Mouse (Mus musculus): ENCODE data around the gene Pafah1b3. TPM values are rescaled to one million over a fixed set of nuclear protein-coding genes. Genes with fewer than 3 reads are reported as not detected.
A peak's percentile ranks its signal among the peaks of the same experiment; 100 is the strongest.

The Pafah1b3 gene
- polyA plus RNA-seq, 1 experiment from 2014 or later, result 301 TPM

- Histone ChIP-seq H3K27ac (replicated peaks) (no peak overlapping the region), H3K4me1 (peaks cover 50% of the 10 kb centered on the region), H3K4me3 (peak overlapping the region; percentile 72), H3K9me3 (no peaks in the 10 kb centered on the region; the same call in 1 of the 2 replicates), H3K27me3 (replicated peaks; ENCODE audit: low read depth, poor library complexity, severe bottlenecking) (no peaks in the 10 kb centered on the region), H3K36me3 (replicated peaks) (peaks cover 54% of the 10 kb centered on the region)
- 86% methylated on average over 5 of the region's 5 CpGs for whole genome bisulfite sequencing
- no peak for DNase-seq (ENCODE audit: low spot score)
These were observed 13.0 kb downstream of the Pafah1b3 start for GRCm38 (mm10) chr7:25284766-25285165.

- Histone ChIP-seq H3K4me1 (peaks cover 56% of the 10 kb centered on the region), H3K36me3 (replicated peaks) (peaks cover 48% of the 10 kb centered on the region), H3K9me3 (no peaks in the 10 kb centered on the region; the same call in 1 of the 2 replicates), H3K27ac (replicated peaks) (peak overlapping the region; percentile 98; the same call in 1 of the 2 replicates), H3K4me3 (peak overlapping the region; percentile 72), H3K27me3 (replicated peaks; ENCODE audit: low read depth, poor library complexity, severe bottlenecking) (no peaks in the 10 kb centered on the region)
- no peak for DNase-seq (ENCODE audit: low spot score)
- WGBS, result 80% methylated on average over 2 of the region's 2 CpGs
These were observed 13.6 kb downstream of the Pafah1b3 start for GRCm38 (mm10) chr7:25284171-25284570.

DNA sequence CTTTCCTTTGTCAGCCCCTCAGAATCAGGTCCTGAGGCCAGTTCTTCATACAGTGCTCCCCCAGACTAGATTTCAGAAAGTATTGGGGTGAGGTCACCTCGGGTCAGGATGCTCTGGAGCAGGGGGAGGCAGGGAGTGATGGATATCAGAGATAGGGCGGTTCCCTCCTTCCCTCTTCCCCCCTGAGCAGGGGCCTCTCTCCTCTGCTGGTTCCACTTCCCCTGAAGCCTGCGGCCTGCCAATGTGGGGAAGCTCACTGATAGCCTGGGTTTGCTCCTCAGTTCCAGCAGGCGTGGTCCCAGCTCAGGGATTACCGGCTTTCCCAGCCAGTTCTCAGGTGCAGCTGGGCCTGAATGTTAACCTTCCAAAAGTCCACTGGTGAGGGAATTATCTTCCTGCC lies 14.1 kb downstream of the Pafah1b3 start:
- Histone ChIP-seq H3K4me1 (peaks cover 59% of the 10 kb centered on the region), H3K9me3 (no peaks in the 10 kb centered on the region), H3K4me3 (peak overlapping the region; percentile 72), H3K27ac (replicated peaks) (peak overlapping the region; percentile 98), H3K36me3 (replicated peaks) (peaks cover 43% of the 10 kb centered on the region), H3K27me3 (replicated peaks; ENCODE audit: low read depth, poor library complexity, severe bottlenecking) (no peaks in the 10 kb centered on the region)
- 35% methylated on average over 5 of the region's 5 CpGs for WGBS
- no peak for DNase-seq (ENCODE audit: low spot score)

DNA sequence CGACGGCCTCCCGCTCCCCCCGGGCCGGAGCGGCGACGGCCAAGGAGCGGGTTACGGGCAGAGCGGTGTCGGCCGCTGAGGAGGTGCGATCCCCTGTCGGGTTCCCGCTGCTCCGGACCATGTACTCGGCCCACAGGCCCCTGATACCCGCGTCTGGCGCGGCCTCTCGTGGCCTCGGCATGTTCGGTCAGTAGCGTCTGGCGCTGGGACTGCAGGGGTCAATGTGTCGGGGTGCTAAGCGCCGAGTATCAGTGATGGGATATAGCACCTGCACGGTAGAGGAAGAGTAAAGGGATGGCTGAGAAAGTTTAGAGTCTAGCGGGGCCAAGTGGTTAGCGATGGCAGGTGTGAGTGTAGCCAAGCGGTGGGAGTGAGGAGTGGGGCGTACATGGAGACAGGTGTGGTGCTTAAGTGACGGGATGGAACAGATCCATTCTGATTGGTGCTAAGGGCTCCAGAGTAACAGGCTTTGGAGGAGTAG lies 15.0 kb downstream of the Pafah1b3 start:
- under 1% methylated on average over 36 of the region's 36 CpGs for WGBS
- Histone ChIP-seq H3K9me3 (no peaks in the 10 kb centered on the region), H3K36me3 (replicated peaks) (peaks cover 34% of the 10 kb centered on the region), H3K27me3 (replicated peaks; ENCODE audit: low read depth, poor library complexity, severe bottlenecking) (no peaks in the 10 kb centered on the region), H3K4me1 (peaks cover 62% of the 10 kb centered on the region), H3K27ac (replicated peaks) (peak overlapping the region; percentile 98), H3K4me3 (peak overlapping the region; percentile 72)
- no peak for DNase-seq (ENCODE audit: low spot score)

DNA sequence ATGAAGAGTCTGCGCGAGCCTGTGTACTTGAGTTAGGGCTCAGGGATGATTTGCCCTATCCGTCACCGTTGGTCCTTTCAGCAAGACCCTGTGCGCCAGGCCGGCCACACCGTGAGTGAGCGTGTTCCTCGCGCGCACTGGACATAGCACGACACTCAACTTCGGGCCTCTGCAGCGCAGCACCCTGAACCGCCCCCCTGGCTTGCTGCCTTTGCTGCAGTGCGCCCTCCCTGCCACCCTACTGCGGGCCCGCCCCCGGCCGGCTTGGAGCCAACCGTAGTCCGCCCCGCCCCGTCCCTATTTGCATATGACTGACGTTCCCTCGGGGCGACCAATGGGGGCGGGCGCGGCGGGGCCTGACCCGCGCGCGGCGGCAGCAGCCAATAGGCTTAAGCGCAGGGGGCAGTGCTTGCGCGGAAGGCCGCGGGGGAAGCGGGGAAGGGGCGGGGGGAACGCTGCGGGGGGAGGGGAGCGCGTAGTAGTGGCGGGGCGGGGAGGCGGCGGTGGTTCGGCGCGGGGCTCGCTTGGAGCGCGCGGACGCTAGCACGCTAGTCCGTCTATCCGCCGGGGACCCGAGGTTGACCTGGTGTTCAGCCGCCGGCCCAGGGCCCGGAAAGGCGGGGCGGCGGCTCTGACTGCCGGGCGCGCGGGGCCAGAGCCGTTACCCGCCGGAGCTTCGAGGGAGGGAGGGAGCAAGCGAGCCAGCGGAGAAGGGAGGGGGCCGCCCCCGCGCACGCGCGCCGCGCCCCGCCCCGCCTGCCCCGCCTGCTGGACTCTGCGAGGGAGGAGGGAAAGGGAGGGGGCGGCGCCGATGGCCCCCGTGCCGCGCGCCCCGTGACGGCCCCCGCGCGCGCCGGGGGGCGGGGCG lies 15.8 kb downstream of the Pafah1b3 start:
- WGBS, result under 1% methylated on average over 105 of the region's 108 CpGs
- Histone ChIP-seq H3K9me3 (no peaks in the 10 kb centered on the region), H3K27me3 (replicated peaks; ENCODE audit: low read depth, poor library complexity, severe bottlenecking) (no peaks in the 10 kb centered on the region), H3K27ac (replicated peaks) (peak overlapping the region; percentile 98), H3K4me1 (peaks cover 69% of the 10 kb centered on the region), H3K36me3 (replicated peaks) (peaks cover 26% of the 10 kb centered on the region), H3K4me3 (peak overlapping the region; percentile 72)
- DNase-seq (ENCODE audit: low spot score), result peak; percentile 99

DNA sequence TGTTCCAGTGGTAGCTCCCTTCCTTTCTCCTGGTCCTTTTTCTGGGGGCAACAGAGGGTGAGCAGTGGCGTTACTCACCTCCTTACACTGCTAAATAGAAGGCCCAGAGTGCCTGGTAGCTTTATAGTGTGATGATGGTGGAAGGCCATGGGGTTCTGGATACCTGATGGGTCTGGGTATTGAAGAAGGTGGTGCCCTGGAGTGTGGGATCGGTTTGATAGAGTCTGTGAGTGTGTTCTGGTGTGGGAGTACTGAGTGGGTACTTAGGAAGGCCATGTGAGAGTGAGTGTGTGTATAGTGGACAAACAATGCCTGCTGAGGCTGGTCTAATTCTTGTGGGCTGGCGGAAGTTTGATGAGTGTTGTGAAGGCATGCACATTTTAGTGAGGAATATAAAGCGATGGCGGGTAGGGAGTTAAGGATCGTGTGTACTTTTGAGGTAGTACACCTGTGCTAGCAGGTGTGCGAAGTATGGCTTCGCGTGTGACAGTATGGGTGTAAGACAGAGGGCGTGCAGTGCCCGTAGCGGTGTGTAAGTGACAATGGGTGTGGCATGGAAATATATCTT lies 16.5 kb downstream of the Pafah1b3 start:
- peaks cover 19% of the 10 kb centered on the region for H3K36me3 ChIP-seq (replicated peaks)
- peak overlapping the region; percentile 72 for H3K4me3 ChIP-seq
- peak overlapping the region; percentile 98 for H3K27ac ChIP-seq (replicated peaks)
- H3K27me3 ChIP-seq (replicated peaks; ENCODE audit: low read depth, poor library complexity, severe bottlenecking), result no peaks in the 10 kb centered on the region
- H3K9me3 ChIP-seq, result no peaks in the 10 kb centered on the region
- no peak for DNase-seq (ENCODE audit: low spot score)
- H3K4me1 ChIP-seq, result peaks cover 77% of the 10 kb centered on the region
- WGBS, result 28% methylated on average over 12 of the region's 12 CpGs

DNA sequence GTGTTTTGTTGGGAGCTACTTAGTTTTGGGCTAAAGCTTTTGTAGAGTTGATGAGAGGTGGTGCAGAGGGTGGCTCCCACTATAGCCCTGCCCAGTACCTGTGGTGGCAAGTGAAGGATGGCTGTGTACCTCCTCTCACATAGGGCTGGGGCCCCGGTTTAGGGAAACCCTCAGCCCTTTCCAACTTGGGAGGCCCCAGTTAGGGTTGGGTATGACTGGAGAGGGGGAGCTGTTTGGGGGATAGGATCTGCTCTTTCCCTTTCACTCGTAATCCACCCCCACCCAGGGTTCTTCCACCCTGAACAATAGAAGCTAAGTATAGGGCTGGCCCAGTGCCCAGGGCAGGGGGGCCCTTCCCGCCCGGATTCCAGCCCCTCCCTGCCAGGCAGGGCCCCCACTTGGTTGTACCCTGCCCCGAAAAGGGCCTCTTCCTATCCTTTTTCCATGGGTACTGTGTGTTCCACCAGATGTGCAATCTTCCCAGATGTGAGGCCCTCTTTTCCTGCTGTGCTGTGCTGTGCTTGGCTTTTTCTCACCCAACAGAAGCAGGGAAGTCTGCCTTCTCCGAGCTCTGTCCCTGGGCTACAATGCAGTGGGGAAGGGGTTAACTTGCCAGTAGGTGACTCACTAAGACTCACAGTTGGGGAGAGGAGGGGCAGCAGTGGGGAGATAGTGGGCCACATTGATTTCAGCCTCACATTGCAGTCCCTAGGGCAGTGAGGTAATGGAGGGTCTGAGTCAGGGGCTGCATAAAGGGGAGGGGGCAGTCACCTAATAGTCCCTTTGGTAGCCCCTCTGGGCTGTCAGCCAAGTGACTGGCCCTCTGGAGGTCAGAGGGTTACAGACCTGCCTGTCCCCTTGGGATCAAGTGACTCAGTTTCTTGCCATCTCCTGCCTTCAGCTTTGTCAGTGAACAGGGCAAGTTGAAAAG lies 17.7 kb downstream of the Pafah1b3 start:
- peaks cover 8% of the 10 kb centered on the region for H3K36me3 ChIP-seq (replicated peaks)
- H3K4me1 ChIP-seq, result peaks cover 87% of the 10 kb centered on the region
- H3K27ac ChIP-seq (replicated peaks), result peak overlapping the region; percentile 98
- H3K27me3 ChIP-seq (replicated peaks; ENCODE audit: low read depth, poor library complexity, severe bottlenecking), result no peaks in the 10 kb centered on the region
- DNase-seq (ENCODE audit: low spot score), result peak; percentile 66
- H3K4me3 ChIP-seq, result peak overlapping the region; percentile 72
- no peaks in the 10 kb centered on the region for H3K9me3 ChIP-seq
- under 1% methylated on average over 6 of the region's 6 CpGs for WGBS

- Histone ChIP-seq H3K27ac (replicated peaks) (peak overlapping the region; percentile 98), H3K9me3 (no peaks in the 10 kb centered on the region), H3K4me3 (peak overlapping the region; percentile 72), H3K4me1 (peaks cover 86% of the 10 kb centered on the region), H3K36me3 (replicated peaks) (no peaks in the 10 kb centered on the region), H3K27me3 (replicated peaks; ENCODE audit: low read depth, poor library complexity, severe bottlenecking) (no peaks in the 10 kb centered on the region)
- DNase-seq (ENCODE audit: low spot score), result peak; percentile 89
- WGBS, result under 1% methylated on average over 49 of the region's 49 CpGs
These were observed 18.5 kb downstream of the Pafah1b3 start for GRCm38 (mm10) chr7:25279076-25279860.

DNA sequence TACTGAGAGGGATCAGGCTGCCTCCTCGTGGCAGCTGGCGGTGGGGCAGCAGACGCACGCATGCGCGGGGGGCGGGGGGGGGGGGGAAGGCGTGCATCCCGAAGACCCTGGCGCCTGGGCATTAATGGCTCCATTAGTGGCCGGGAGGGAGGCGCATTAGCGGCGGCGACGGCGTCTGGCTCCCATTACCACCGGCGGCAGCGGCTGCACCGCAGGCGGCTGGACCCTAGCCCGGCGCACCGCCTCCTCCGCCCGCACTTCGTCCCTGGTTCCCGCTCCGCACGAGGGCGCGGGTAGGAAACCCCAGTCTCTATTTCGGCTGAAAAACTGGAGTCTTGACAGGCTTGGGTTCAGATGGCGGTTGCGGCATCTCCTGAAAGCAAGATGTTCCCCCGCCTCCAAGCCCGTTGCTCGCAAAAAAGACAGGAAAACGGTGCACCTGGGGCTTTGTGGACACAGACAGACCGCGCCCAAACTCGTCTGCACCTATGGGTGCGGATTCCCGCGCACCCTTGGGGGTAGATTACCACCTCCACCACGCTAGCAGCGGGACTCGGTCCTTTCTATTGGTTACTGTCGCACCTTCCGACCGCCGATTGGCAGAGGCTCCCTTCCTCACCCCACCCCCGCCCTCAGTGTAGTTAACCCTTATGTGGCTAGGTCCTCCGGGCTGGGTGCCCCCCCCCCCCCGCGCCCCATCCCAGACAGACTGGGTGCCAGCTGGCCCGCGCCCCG lies 19.3 kb downstream of the Pafah1b3 start:
- peak overlapping the region; percentile 72 for H3K4me3 ChIP-seq
- peak; percentile 92 for DNase-seq (ENCODE audit: low spot score)
- H3K27me3 ChIP-seq (replicated peaks; ENCODE audit: low read depth, poor library complexity, severe bottlenecking), result no peaks in the 10 kb centered on the region
- under 1% methylated on average over 59 of the region's 60 CpGs for WGBS
- peak overlapping the region; percentile 98 for H3K27ac ChIP-seq (replicated peaks)
- peaks cover 5% of the 10 kb centered on the region; the same call in 1 of the 2 replicates for H3K36me3 ChIP-seq (replicated peaks)
- peaks cover 82% of the 10 kb centered on the region for H3K4me1 ChIP-seq
- no peaks in the 10 kb centered on the region for H3K9me3 ChIP-seq

- WGBS, result 16% methylated on average over 4 of the region's 4 CpGs
- peaks cover 80% of the 10 kb centered on the region for H3K4me1 ChIP-seq
- no peak for DNase-seq (ENCODE audit: low spot score)
These were observed 19.8 kb downstream of the Pafah1b3 start for GRCm38 (mm10) chr7:25277998-25278340.

GRCm38 (mm10) chr7:25277405-25277804 lies 20.4 kb downstream of the Pafah1b3 start:
- WGBS, result 87% methylated on average over 4 of the region's 4 CpGs
- H3K36me3 ChIP-seq (replicated peaks), result peaks cover 16% of the 10 kb centered on the region
- H3K27ac ChIP-seq (replicated peaks), result peak overlapping the region; percentile 98
- no peaks in the 10 kb centered on the region for H3K27me3 ChIP-seq (replicated peaks; ENCODE audit: low read depth, poor library complexity, severe bottlenecking)
- H3K4me1 ChIP-seq, result peaks cover 74% of the 10 kb centered on the region
- H3K4me3 ChIP-seq, result peak overlapping the region; percentile 72
- no peaks in the 10 kb centered on the region for H3K9me3 ChIP-seq
- DNase-seq (ENCODE audit: low spot score), result no peak

More at GRCm38 (mm10) chr7:25277998-25278340, 19.8 kb downstream of the Pafah1b3 start:
- H3K36me3 ChIP-seq (replicated peaks), result peaks cover 11% of the 10 kb centered on the region
- H3K27ac ChIP-seq (replicated peaks), result peak overlapping the region; percentile 98
- no peaks in the 10 kb centered on the region for H3K9me3 ChIP-seq
- H3K4me3 ChIP-seq, result peak overlapping the region; percentile 72
- H3K27me3 ChIP-seq (replicated peaks; ENCODE audit: low read depth, poor library complexity, severe bottlenecking), result no peaks in the 10 kb centered on the region
